Mouse (Mus musculus) retina, postnatal 1 day (tissue): ENCODE results near the gene Fam187a.

Experiments
- DNase-seq: peaks from one replicate; pipeline ENCODE4 v3.0.0-alpha.2; 2012

Fam187a gene

DNA sequence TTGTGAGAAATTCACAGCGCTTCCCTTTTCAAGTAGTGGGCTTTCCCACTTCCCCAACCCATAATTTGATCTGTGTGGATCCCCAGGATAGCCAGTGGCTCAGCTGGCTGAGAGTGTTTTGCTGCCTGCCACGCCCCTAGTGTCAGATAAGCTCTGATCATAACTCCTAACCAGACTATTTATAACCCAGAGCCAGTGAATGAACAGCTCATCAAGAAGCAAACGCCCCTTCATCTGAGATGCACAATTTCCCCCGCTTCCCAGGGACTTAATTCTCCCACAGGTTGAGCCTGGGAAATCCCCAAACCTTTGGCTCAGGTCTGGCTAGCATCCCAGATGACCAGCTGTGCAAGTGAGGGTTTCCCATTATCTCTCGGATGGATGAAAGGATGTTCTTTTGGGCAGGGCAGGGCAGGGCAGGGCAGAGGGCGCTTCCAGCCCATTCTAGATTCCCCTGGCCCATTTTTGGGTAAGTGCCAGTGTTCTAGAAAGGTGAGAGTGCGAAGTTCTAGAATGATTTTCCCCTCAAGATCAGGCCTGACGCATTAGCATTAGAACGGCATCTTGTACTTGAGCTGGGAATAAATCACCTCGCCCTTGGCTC lies at the start of gene Fam187a:
TSS of gene Fam187a (plus strand) at position 554 of the 604 bp plus-strand sequence.
- no peak for DNase-seq

DNA sequence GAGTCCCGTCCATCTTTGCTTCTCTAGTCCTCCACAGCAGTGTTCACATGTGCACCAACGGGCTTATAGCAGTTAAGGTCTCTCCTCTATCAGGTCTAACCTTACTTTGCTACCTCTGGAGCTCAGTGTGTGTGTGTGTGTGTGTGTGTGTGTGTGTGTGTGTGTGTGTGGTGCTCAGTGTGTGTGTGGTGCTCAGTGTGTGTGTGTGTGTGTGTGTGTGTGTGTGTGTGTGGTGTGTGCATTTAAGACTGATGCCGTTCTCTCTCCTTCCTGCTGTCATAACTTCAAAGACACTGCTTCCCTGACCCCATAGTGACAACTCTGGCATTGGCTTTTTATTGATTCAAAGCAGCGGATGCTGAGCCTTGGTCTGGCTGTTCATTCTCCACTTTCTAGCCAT lies 49.4 kb upstream of the Fam187a start, which contains the start of gene Higd1b:
TSS of gene Higd1b (plus strand) at position 301 of the 400 bp plus-strand sequence.
- DNase-seq: no peak

DNA sequence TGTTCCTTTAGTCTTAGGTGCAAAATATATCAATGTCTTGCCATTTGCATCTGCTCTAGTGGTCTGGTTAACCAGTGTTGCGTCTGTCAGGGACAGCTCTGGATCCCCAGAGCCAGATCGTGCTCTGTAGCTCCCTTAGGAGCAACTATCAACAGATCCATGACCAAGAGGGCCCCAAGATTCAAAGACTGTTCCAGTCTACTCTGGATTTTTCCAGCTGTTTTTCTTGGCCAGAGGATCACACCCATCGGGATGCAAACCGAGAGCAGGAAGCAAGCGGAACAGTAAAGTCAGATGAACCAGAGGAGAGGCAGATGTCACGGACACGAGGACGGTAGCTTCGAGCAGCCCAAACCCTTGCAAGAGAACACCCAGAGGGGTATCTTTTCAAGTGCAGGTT lies 48.8 kb upstream of the Fam187a start:
- DNase-seq: no peak

DNA sequence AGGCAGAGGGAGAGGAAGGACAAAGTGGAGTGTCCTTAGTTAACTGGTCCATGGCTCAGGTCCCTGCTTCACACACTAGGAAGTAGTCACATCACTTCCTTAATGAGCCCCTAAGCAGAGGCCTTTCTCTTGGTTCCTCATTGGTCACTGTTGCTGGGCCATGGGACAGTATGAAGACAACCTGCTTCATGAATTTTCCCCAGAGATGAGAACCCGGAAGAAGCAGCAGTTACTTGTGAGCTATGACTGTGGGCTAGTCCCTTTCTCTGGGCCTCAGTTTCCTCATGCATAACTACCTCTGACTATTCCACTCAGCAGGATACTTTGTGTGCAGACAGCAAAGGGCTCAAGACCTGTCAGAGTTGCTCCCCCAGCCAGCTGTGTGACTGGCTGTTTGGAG lies 47.6 kb upstream of the Fam187a start:
- no peak for DNase-seq

DNA sequence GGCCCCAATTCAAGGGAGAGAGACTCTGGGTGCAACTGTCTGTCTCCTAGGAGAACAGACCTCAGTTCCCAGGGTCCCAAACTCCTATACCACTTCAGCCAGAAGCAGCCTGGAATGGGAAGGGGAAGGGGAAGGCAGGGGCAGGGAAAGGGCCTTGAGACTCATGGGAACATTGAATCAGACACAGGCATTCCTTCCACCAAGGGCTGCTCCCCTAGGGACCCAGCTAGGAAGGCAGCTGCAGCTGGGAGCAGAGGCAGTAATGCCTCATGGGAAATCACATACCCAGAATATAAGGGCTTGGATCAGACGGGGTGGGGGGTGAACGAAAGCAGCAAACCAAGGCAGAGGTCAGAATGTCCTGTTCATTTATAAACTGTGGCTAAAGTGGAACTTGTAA lies 46.8 kb upstream of the Fam187a start:
- DNase-seq: no peak

DNA sequence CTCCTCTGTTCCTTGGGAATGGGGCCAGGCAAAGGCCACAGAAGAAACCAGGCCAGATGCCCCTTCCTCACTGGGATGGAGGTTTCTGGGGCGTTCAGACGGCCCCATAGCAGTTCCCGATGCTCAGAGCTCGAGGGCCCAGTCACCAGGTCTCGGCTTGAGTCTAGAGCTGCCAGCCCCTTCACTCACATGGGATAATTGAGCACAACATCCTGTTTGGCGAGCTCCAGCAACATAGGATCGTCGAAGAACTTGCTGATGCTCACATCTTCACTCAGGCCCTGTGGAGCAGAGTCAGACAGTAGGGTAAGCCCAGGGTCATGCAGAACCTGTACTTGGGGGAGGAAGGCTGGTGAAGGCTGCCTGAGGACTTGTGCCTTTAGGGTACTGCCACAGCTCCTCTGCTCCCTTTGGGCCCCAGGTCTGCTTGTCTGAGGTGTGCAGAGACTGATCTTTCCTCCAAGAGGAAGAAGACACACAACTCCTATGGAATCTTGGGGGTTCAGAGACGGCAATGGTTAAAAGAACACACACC lies 46.3 kb upstream of the Fam187a start:
- DNase-seq: no peak

DNA sequence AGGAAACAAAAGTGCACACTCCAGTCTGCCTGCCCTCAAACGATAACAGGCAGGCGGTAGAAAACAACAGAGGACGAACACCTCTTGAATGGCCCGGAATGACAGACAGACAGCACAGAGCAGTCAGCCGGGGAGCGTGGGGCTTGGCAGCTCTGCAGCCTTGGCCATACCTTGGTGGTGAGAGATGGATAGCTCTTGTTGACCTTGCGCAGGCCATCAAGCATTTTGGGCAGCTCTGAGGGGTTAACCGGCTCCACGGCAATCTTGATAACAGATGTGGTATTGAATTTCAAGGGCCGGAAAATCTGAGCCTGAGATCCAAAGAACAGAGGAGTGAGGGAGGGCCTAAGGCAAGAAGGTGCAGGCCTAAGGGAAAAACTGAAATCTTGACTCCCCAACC lies 39.0 kb upstream of the Fam187a start:
- DNase-seq: no peak

DNA sequence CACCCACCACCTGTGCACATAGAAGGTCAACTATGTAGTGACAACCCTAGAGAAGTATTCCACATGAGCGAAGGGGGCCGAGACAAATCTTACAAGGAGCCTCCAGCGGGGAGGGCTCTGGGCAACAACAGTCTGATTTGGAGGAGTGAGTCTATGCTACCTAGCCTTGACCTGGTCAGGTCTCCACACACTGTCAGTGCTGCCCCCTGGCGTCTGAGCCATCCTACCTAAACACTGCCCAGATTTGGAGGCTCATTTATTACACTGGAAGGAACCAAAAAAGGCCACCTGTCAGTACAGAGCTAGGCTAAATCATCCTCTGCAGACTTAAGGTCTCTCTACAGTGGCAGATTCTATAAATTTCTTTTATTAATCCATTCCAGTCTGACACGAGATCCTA lies 33.1 kb upstream of the Fam187a start:
- DNase-seq: peak; percentile 57

DNA sequence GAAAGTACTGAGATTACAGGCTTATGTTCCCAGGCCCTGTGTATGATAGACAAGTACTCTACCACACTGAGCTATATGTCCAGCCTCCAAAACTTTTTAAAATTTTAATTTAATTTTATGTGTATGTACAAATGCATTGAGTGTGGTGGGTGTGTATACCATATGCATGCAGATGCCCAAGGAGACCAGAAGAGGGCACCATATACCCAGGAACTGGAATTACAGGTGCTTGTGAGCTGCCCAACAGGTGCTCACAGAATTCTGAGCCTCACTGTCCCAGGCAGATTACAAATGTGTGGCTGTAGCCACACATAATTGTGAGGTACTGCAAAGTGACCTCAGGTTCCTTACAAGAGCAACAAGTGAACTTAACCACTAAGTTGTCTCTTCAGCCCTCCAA lies 31.2 kb upstream of the Fam187a start:
- DNase-seq: peak; percentile 30

DNA sequence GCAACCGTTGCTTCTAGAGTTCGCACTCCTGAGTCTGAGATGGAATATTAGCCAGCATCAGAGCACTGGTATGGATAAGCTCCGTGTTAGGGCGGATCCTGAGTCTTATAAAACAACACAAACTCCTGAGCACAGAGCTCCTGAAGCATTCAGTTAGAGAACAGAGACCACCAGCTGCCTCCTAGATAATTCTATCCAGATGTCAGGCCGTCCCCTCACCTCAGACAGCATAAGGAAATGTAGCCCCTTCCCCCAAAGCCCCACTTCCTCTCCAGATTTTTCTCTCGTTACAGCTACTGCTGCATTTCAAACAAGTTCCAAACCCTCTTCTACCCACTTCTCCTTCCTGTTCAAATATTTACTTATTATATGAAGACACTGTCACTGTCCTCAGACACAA lies 29.0 kb upstream of the Fam187a start:
- no peak for DNase-seq

DNA sequence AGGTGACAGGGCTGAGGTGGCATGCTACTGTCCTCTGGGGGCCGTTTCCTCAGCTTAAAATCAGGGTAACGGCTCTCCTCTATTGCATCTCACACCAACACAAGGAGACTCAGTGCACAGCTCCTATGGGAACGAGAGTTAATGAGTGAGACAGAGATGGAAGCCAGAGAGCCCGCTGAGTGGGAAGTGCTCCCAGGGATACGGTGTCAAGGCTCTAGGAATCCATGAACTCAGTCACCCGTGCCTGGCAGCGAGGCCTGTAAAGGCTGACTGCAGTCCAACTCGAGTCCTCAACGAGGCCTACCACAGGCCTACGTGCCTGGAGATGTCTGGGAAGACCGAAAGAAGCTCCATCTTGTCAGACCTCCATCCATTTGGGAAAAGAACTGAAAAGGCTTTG lies 26.0 kb upstream of the Fam187a start:
- no peak for DNase-seq

DNA sequence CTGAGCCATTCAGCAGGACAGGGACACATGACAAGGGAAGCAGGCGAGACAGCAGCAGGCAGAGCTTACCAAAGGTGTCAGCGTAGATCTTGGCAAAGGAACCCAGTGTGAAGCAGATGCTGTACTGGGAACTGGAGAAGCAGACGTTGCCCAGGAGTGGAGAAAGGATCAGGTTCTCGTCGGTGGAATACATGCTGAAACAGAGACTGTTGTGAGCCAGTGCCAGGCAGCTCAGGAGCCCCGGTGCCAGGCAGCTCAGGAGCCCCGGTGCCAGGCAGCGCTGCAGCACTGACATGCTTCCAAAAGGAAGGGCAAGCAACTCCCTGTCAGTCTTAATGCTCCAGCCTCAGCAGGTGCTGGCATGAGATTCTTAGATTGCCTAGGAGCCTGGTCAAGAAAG lies 25.0 kb upstream of the Fam187a start:
- no peak for DNase-seq

DNA sequence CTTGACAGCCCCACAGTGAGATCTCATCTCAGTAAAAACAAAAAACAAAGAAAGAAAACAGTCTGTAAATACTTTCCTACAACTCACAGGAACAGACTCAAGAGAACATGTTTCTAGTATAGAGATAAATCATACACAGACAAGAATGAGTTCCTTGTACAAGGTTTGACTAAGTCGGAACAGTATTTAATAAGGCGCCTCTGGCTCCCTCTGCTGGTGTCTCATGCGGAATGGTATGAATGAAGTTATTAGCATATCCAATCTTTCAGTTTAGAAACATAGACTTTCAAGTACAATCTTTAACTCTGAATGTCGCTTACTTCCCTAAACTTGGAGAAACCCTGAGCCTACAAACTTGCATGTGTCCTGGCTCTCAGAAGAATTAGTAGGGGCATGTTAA lies 20.7 kb upstream of the Fam187a start:
- DNase-seq: peak; percentile 79

DNA sequence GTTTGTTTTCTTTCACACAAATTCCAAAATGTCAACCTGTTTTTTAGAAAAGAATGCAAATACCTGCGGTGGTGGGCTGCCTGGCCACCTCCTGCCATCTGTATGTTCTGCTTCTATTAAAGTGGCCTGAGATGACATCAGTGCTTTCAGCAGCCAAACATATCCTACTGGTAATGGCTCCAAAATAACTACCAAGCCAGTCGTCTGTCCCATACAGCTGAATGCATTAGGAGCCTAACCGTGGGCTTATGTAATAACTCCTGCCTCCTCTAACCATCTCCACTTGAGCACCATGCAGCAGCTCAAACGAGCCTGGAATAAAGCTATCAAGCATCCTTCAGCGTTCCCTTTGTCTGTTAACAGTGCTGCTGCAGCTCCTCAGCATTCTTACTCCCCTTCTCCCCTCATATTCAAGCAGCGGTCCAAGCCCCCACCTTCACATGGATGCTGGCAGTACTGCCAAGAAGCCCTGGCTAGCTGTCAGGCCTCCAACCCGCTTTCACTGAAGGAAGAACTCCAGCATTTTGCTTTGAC lies 10.1 kb upstream of the Fam187a start:
- no peak for DNase-seq

DNA sequence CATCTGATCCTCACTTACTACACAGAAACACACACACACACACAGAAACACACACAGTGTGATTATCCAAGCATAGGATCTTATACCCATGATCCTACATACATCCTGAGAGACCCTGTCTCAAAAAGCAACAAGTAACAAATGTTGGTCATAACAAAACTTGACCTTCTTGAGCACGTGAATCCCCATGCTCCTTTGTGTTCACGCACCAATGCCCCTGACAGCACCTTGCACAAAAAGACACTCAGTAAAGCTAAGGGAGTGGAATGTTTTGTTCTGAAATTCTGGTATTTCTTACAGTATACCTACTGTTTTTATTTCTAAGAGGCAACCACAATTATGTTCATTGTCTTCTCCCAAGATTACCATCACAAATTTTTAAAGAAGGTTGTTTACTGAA lies 5.4 kb upstream of the Fam187a start:
- no peak for DNase-seq

DNA sequence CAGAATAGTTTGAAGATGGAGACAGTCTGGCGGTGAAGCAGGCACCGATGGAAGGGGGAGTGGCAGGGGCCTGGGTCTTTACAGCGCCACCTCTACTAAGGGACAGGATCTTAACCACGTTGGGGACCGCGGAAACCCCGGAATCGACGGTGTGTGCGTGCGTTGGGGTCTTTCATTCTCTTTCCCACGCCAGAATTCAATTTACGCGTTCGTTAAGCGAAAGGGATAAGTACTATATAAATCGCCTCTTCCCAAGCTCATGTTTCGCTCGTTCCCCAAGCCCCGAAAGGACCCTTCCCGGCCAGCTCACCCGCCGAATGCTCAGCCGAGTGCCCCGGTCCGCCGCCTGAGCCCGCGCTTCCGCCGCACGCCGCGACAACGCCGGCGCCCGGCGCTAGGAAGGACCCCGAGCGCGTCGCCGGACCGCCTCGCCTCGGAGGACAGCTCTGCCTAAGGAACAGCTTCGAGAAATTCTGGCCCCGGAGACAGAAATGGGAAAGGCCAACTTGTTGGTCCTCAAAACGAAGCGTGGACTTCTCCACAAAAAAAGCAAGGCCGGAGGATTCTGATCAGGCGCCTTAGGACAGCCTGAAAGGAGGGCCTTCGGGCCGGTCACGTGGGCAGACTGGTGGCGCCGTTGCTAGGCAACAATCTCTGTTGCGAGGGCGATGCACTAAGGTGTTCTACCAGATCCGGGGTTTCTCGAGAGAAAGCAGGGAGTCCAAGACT lies 4.2 kb upstream of the Fam187a start, which contains the start of the genes Eftud2 and Ccdc103:
TSS of gene Eftud2 (minus strand) at position 401 of the 729 bp plus-strand sequence.
TSS of gene Ccdc103 (plus strand) at position 620 of the 729 bp plus-strand sequence.
- DNase-seq: peak; percentile 95

DNA sequence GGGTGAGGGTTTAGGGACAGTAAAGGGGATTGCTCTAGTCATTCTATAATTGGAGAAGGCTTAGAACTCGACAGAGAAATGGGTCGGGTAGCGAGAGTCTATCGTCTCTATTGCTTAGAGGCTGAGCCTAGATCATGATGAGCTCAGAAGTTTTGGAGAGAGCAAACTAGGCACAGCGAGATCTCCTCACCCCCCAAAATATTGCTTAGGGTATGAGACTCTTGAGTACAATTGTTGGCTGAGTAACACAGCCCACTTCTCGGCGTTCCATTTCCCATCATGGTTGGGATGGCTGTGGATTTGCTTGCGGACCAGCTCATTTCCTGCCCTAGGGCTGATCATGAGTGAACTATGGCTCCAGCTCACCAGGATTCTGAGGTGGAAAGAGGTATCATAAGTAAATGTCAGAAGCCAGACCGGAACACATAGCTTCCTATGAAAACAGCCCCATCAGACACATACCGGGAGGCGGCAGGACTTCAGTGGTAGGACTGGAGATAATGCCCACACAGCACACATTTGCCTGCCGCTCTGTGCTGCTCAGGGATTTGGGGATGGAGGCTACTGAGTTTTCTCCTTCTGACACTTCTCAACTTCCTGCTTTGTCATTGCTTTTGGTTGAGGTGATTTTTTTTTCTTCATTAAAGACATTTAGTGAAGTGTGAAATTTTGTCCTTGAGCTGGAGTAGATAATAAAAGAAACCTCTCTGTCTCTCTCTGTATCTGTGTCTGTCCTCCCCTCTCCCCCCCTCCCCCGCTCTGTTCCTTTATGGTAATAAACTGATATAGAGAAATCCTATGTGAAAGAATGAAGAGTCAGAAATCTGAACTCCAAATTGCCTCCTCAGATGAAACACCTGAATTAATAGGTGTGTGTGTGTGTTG lies 3.4 kb upstream of the Fam187a start:
- DNase-seq: no peak

DNA sequence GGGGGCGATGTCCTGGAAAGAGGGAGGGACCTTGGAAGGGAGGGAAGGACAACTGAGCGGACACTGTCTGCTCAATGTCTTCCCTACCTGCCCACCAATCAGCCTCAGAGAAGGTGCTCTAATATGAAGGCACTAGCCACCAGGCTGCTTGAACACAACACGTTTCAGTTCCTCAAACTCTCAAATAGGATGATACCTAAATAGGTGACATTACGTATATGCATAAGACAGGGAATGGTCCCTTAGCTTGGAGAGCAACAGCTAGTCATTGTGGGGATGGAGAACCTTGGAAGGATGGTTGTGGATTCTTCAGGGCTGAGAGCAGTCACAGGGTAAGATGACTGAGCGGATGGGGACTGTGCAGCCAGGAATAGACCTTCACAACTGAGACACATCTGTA lies 2.5 kb downstream of the Fam187a start:
- no peak for DNase-seq

DNA sequence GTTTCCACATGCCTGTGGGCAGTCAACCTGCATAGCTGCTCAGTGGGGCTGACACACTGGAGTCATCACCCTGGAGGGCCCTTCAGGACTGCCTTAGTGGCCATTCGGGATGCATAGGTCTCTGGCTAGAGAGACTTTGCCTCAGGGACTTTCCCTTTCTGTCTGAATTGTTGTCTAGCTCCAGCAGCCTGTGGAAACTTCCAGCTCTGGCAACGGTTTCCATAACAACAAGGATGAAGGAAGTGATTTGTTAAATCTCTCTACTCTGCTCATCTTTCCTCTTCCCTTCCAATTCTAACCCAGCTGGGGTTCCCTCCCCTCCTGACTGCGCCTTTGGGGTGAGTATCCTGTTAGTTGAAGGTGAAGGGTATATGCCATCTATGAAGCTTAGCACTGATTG lies 3.2 kb downstream of the Fam187a start:
- peak; percentile 50 for DNase-seq

DNA sequence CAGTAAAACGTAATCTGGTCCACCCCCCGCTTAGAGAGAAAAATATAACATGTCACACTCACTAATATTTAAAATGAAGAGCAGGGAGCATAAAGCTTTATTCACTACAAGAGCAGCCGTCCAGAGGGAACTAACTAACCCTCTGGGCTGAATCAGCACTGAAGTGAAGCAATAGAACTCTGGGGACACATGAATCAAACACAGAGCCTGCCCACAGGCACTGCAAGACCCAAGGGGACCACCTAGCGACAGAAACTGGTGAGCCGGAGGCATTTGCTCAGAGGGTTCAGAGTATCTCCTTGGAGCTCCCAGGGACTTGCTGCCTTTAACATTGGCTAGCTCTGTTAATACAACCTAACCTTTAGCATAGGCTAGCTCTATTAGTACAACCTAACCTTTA lies 5.1 kb downstream of the Fam187a start:
- no peak for DNase-seq

DNA sequence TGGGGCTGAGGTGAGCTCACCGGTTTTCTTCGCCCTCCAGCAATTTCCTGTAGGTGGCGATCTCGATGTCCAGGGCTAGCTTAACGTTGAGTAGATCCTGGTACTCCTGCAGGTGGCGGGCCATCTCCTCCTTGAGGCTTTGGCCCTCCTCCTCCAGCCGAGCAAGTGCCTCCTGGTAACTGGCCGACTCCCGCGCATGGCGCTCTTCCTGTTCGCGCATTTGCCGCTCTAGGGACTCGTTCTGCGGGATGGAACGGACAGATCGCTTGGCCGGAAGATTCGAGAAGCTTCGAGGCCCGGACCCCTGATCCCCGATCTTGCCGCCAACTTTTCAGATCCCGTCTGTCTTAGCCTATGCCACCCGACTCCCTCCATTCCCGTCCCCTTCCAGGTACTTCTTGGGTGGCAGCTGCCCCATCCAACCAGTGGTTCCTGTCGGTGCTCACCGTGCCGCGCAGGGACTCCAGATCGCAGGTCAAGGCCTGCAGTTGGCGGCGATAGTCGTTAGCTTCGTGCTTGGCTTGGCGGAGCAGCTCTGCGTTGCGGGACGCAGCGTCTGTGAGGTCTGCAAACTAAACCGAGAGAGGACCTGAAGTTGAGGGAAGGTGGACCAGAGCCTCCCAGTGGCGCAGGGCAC lies 8.2 kb downstream of the Fam187a start:
- DNase-seq: peak; percentile 81

DNA sequence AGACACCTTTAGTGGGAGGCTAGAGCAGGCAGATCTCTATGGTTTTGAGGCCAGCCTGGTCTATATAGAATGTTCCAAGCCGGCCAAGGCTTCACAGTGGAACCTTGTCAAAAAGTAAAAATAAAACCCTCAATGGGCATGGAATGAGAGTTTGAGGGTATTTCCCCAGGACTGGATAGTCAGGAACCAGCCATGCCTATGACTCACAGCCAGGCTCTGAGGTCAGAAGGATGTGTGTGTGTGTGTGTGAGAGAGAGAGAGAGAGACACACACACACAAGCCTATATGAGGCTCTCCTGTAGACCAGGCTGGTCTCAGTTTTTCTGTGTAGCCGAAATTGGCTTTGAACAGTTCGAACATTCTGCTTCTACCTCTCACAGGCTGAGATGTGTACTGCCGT lies 9.7 kb downstream of the Fam187a start:
- DNase-seq: no peak

DNA sequence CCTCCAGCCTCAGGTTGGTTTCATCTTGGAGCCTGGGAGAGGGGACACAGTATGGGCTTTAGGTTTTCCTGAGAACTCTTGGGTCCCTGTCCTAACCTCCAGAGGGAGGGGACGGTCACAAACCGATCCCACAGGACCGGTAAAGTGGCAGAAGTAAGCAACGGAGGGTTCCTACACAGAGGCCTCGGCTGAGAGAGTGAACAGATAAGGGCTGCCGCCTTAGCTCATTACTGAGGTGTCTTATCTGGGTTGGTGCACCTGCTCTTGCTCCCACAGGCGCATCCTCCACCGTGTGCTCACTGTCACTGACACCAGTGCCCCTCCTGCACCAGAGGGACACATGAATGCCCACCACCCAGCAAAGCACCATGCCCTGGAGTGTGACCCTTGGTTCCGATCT lies 10.8 kb downstream of the Fam187a start:
- no peak for DNase-seq
